Mouse (Mus musculus) liver, embryonic 15.5 days (tissue): ENCODE measurements around the gene Nkap. TPM values are rescaled to one million over a fixed set of nuclear protein-coding genes. Genes with fewer than 3 reads are reported as not detected.
"Not testable (repeated sequence)": the region's sequence is repeated elsewhere in the genome, so short reads cannot be mapped to it uniquely, and the experiment has no call there.

ENCODE experiments used
- ATAC-seq: fragments of 200-750 bp; cut with Nextera tagmentation; 2 replicates; pipeline ENCODE4 v1.8.0; 2017; ENCODE audit warnings: moderate number of reproducible peaks, mild to moderate bottlenecking, moderate library complexity; ENCODE audit not compliant: insufficient read depth
- H3K27ac ChIP-seq: fragments of 300-500 bp; sonication (generic); replicated peaks from 2 replicates; pipeline ENCODE4 v1.5.1; 2015; ENCODE audit warnings: mild to moderate bottlenecking, inconsistent platforms
- H3K27me3 ChIP-seq: fragments of 300-500 bp; sonication (generic); 2 replicates; pipeline ENCODE4 v1.6.1; 2015; ENCODE audit warnings: mild to moderate bottlenecking, inconsistent platforms
- H3K36me3 ChIP-seq: fragments of 300-500 bp; sonication (generic); replicated peaks from 2 replicates; pipeline ENCODE4 v1.6.1; 2015; ENCODE audit warnings: moderate library complexity, mild to moderate bottlenecking, inconsistent platforms
- H3K4me1 ChIP-seq: fragments of 300-500 bp; sonication (generic); replicated peaks from 2 replicates; pipeline ENCODE4 v1.6.1; 2015; ENCODE audit warnings: inconsistent platforms
- H3K4me2 ChIP-seq: fragments of 300-500 bp; sonication (generic); 2 replicates; pipeline ENCODE4 v1.6.1; 2015; ENCODE audit warnings: moderate library complexity, mild to moderate bottlenecking, inconsistent platforms
- H3K4me3 ChIP-seq: fragments of 300-500 bp; sonication (generic); replicated peaks from 2 replicates; pipeline ENCODE4 v1.5.1; 2015; ENCODE audit warnings: mild to moderate bottlenecking, inconsistent platforms
- H3K9ac ChIP-seq: fragments of 300-500 bp; sonication (generic); 2 replicates; pipeline ENCODE4 v1.6.1; 2015; ENCODE audit warnings: moderate library complexity, mild to moderate bottlenecking, inconsistent platforms
- H3K9me3 ChIP-seq: fragments of 300-500 bp; sonication (generic); replicated peaks from 2 replicates; pipeline ENCODE4 v1.6.1; 2016; ENCODE audit warnings: inconsistent platforms
- WGBS: fragments of 180-500 bp; shearing (Covaris S2); methylation state at CpG from one replicate; pipeline ENCODE4 v1.1.7; 2015; ENCODE audit warnings: mixed read lengths; ENCODE audit not compliant: insufficient replicate concordance; 5-methylcytosine and 5-hydroxymethylcytosine counted together
- polyA plus RNA-seq: library from polyadenylated mRNA; unstranded; fragments of >200 nt; fragmentation: Nextera tagmentation; extraction: Ambion mirVana; gene quantifications from 2 replicates; pipeline ENCODE4 v1.2.1, GENCODE M21; 2015

Gene Nkap
- polyA plus RNA-seq, 1 experiment from 2014 or later, result 5.1 TPM

- H3K4me3 ChIP-seq, result no peak overlapping the region
- WGBS, result 53% methylated on average over 4 of the region's 4 CpGs
- peaks cover 7% of the 10 kb centered on the region; the same call in 1 of the 2 replicates for H3K36me3 ChIP-seq
- no peak for ATAC-seq
- no peak overlapping the region for H3K27ac ChIP-seq
- H3K9me3 ChIP-seq, result no peaks in the 10 kb centered on the region
- no peak overlapping the region for H3K4me2 ChIP-seq
- no peak overlapping the region for H3K9ac ChIP-seq
- no peaks in the 10 kb centered on the region for H3K4me1 ChIP-seq
- no peaks in the 10 kb centered on the region for H3K27me3 ChIP-seq
Measured at GRCm38 (mm10) chrX:37157839-37158238, 31.2 kb downstream of the Nkap start.

DNA sequence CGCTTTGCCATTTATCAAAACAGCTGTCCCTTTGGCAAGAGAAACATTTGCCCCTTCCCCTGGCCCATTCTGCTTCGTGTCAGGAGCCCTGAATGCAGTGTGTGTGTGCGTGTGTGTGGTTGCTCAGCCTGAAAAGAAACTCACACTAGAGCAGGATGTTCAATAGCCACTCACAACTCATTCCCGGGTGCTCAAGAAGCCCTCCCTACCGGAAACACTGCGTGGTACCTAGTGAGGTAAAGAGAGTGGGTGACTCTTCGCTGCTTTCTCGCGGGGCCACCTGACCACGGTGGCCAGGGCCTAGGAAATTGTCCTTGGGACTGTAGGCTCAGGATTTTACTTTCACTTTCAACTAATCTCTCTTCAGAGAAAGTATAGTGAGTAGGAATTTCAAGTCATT is 34.6 kb downstream of the Nkap start:
- no peaks in the 10 kb centered on the region for H3K27me3 ChIP-seq
- no peak overlapping the region for H3K4me2 ChIP-seq
- 63% methylated on average over 10 of the region's 10 CpGs for WGBS
- no peak overlapping the region for H3K27ac ChIP-seq
- ATAC-seq, result no peak
- no peaks in the 10 kb centered on the region for H3K4me1 ChIP-seq
- no peaks in the 10 kb centered on the region for H3K9me3 ChIP-seq
- H3K36me3 ChIP-seq, result no peaks in the 10 kb centered on the region
- no peak overlapping the region for H3K9ac ChIP-seq
- H3K4me3 ChIP-seq, result no peak overlapping the region

DNA sequence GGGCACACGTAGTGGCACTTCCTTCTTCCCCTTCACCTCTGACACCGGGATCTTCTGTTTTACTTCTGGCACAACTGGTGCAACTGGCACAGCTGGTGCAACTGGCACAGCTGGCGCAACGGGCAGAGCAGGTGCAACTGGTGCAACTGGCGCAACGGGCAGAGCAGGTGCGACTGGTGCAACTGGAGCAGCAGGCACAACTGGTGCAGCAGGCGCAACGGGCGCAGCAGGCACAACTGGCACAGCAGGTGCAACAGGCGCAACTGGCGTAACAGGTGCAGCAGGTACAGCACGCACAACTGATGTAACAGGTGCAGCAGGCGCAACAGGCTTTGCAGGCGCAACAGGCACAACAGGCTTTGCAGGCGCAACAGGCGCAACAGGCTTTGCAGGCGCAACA is 36.5 kb downstream of the Nkap start:
- H3K9me3 ChIP-seq, result no peaks in the 10 kb centered on the region
- no peak overlapping the region for H3K27ac ChIP-seq
- 78% methylated on average over 18 of the region's 18 CpGs for WGBS
- no peak overlapping the region for H3K4me2 ChIP-seq
- no peak overlapping the region for H3K4me3 ChIP-seq
- no peak overlapping the region for H3K9ac ChIP-seq
- no peaks in the 10 kb centered on the region for H3K27me3 ChIP-seq
- no peak for ATAC-seq
- no peaks in the 10 kb centered on the region for H3K4me1 ChIP-seq
- H3K36me3 ChIP-seq, result no peaks in the 10 kb centered on the region

DNA sequence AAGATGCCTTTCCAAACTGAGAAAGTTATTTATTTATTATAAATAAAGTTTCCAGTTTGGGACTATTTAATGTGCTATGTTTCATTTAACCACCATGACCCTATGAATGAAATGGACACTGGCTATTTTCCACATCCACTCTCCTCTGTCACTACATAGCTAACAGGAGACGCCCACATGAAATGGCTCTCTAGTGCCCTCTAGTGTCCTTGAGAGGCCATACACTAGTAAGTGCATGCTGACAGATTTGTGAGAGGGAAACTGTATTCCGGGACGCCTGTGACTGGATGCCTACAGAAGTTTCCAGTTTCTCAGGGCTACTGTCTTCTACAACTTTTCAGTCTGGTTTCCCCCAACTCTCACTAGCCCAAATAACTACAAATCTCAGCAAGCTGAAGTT is 40.5 kb downstream of the Nkap start:
- H3K4me2 ChIP-seq, result no peak overlapping the region
- ATAC-seq, result no peak
- no peaks in the 10 kb centered on the region for H3K4me1 ChIP-seq
- H3K9ac ChIP-seq, result no peak overlapping the region
- 30% methylated on average over 3 of the region's 3 CpGs for WGBS
- no peaks in the 10 kb centered on the region for H3K27me3 ChIP-seq
- H3K27ac ChIP-seq, result no peak overlapping the region
- no peak overlapping the region for H3K4me3 ChIP-seq
- H3K36me3 ChIP-seq, result no peaks in the 10 kb centered on the region
- no peaks in the 10 kb centered on the region for H3K9me3 ChIP-seq

DNA sequence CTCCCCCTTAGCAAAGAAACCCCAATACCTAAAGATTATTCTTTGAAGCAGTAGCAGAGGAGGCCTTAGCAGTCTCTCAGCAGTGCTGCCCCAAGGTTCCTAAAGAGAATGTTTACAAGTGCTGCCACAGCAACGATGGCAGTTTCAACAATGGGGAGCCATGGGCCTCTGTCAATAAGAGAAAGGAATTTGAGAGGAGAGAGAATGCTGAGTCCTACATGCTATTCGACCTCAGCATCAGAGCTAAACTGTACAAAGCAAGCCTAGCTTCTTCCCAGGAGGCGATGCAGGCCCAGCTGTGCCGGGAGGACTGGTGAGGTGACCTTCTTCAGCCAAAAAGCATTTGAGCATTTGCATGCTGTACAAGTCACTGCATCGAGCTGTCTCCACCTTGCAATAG is 42.1 kb downstream of the Nkap start, which contains the start of gene Akap14:
Akap14 (minus strand) TSS at position 101 of the 400 bp plus-strand sequence.
- no peak within 1 kb of the TSS for H3K4me3 ChIP-seq
- H3K36me3 ChIP-seq, result no peaks in the 10 kb centered on the region
- 33% methylated on average over 5 of the region's 5 CpGs for WGBS
- H3K4me2 ChIP-seq, result no peak within 1 kb of the TSS
- no peak within 1 kb of the TSS for H3K9ac ChIP-seq
- H3K9me3 ChIP-seq, result no peaks in the 10 kb centered on the region
- no peaks in the 10 kb centered on the region for H3K27me3 ChIP-seq
- no peak within 1 kb of the TSS for H3K27ac ChIP-seq
- H3K4me1 ChIP-seq, result no peaks in the 10 kb centered on the region
- ATAC-seq, result no peak

DNA sequence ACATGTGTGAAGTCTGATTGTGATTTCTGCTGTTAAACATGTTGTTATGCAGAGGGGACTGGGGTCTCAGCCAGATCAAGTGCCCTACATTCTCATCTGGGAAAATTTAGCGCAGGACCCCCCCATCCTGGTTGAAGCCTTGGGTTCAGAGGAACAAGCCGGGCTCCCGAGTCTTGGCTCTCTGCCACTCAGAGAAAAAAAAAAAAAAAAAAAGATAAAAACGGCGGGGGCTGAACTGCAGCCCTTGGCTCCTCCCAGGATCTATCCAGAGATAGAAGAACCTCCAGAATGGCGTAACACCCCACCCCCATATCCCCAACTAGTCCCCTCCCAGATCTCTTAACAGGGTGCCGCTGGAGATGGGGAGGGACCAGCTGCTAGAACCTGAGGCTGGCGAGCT is 57.8 kb downstream of the Nkap start:
- not testable (repeated sequence) for H3K4me1 ChIP-seq, ATAC-seq, H3K4me2 ChIP-seq, H3K4me3 ChIP-seq, H3K9me3 ChIP-seq, H3K36me3 ChIP-seq, H3K27me3 ChIP-seq, H3K9ac ChIP-seq, H3K27ac ChIP-seq
- 44% methylated on average over 8 of the region's 8 CpGs for WGBS

DNA sequence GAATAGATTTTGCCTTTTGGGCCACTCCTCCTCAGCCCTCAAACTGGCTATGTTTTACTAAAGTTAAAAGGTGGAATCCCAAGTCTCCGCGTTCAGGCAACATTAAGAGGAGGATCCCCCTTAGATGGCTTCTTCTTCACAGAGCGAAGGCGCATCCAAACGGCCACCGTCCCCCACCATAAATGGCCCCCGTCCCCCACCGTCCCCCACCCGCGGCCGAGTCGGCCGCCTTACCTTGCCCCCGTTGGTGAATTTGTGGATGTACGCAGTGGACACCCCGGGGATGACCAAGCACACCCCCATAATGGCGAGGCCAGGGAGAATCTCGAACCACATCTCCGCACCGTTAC is 64.1 kb downstream of the Nkap start:
- peak overlapping the region; percentile 77 for H3K4me2 ChIP-seq
- WGBS, result 18% methylated on average over 20 of the region's 20 CpGs
- no peak overlapping the region for H3K27ac ChIP-seq
- H3K9ac ChIP-seq, result peak overlapping the region; percentile 53; the same call in 1 of the 2 replicates
- H3K27me3 ChIP-seq, result no peaks in the 10 kb centered on the region
- H3K4me1 ChIP-seq, result peaks cover 9% of the 10 kb centered on the region
- no peaks in the 10 kb centered on the region for H3K9me3 ChIP-seq
- H3K36me3 ChIP-seq, result no peaks in the 10 kb centered on the region
- peak; percentile 27; the same call in 1 of the 2 replicates for ATAC-seq
- H3K4me3 ChIP-seq, result peak overlapping the region; percentile 67

DNA sequence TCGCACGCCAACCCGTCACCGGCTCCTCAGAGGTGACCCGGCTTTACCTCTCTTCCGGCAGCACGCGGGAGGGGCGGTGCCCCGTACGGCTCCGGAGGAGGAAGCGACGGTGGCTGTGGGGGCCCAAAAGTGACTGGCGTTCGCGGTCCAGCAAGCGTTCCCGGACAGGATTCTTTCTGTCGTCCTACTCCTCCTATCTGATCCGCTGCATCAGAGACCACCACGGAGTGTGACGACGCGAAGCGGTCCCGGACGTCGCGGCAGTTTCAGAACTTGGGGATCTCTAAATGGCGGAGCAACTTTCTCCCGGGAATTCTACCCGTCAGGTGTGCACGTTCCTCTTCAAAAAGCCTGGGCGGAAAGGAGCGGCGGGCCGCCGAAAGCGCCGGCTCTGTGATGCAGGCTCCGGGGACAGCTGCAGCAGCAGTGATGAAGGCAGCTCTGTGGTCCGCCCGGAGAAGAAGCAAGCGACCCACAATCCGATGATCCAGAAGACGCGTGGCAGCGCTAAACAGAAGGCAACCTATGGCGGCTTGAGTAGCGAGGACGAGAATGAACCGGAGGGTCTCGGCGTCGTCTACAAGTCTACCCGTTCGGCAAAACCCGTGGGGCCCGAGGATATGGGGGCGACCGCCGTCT is 64.6 kb downstream of the Nkap start, which contains the start of the genes Ndufa1 and Rnf113a1:
Ndufa1 (minus strand) TSS at position 59 of the 639 bp plus-strand sequence.
Rnf113a1 (plus strand) TSS at position 141 of the 639 bp plus-strand sequence.
- peak within 1 kb of the TSS; percentile 53 for H3K9ac ChIP-seq
- H3K27me3 ChIP-seq, result no peaks in the 10 kb centered on the region
- no peaks in the 10 kb centered on the region for H3K36me3 ChIP-seq
- 23% methylated on average over 62 of the region's 63 CpGs for WGBS
- H3K4me2 ChIP-seq, result peak within 1 kb of the TSS; percentile 77
- peaks cover 9% of the 10 kb centered on the region for H3K4me1 ChIP-seq
- peak within 1 kb of the TSS; percentile 67 for H3K4me3 ChIP-seq
- no peak within 1 kb of the TSS for H3K27ac ChIP-seq
- ATAC-seq, result peak; percentile 93
- H3K9me3 ChIP-seq, result no peaks in the 10 kb centered on the region

DNA sequence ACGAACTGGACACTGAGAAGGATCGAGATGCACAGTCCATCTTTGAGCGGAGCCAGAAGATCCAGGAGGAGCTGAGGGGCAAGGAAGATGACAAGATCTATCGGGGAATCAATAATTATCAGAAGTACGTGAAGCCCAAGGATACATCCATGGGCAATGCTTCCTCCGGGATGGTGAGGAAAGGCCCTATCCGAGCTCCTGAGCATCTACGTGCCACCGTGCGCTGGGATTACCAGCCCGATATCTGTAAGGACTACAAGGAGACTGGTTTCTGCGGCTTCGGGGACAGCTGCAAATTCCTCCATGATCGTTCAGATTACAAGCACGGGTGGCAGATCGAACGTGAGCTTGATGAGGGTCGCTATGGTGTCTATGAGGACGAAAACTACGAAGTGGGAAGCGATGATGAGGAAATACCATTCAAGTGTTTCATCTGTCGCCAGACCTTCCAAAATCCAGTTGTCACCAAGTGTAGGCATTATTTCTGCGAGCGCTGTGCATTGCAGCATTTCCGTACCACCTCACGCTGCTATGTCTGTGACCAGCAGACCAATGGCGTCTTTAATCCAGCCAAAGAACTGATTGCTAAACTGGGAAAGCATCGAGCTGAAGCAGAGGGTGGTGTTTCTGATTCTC is 65.3 kb downstream of the Nkap start:
- no peaks in the 10 kb centered on the region for H3K36me3 ChIP-seq
- WGBS, result 23% methylated on average over 28 of the region's 28 CpGs
- ATAC-seq, result 0 out of 2 replicates have a peak, but pooled peaks have one; percentile 16
- peak overlapping the region; percentile 67 for H3K4me3 ChIP-seq
- H3K9me3 ChIP-seq, result no peaks in the 10 kb centered on the region
- H3K9ac ChIP-seq, result peak overlapping the region; percentile 53
- peaks cover 9% of the 10 kb centered on the region for H3K4me1 ChIP-seq
- H3K27ac ChIP-seq, result no peak overlapping the region
- H3K27me3 ChIP-seq, result no peaks in the 10 kb centered on the region
- H3K4me2 ChIP-seq, result peak overlapping the region; percentile 77

DNA sequence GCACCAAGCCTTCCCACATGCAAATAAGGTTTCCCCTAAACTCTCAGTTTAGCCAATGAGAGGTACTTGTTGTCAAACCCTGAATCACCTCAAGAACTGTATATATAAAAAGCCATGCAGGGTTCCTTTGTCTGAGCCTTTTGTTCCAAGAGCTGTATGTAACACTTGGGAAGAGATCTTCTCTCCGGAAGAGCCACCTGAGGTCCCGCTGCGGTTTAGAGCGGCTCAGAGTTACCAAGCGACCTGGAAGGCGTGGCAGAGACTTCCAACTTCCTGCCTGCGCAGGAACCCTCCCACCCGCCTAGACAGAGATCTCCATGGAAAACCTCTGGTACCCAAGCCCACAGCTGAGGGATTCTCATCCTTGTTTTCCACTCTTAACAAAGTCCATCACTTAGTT is 72.1 kb downstream of the Nkap start:
- WGBS, result 51% methylated on average over 8 of the region's 8 CpGs
- H3K4me1 ChIP-seq, result no peaks in the 10 kb centered on the region
- no peaks in the 10 kb centered on the region for H3K36me3 ChIP-seq
- no peak overlapping the region for H3K4me3 ChIP-seq
- no peak overlapping the region for H3K27ac ChIP-seq
- H3K4me2 ChIP-seq, result no peak overlapping the region
- H3K9ac ChIP-seq, result no peak overlapping the region
- no peaks in the 10 kb centered on the region for H3K9me3 ChIP-seq
- ATAC-seq, result no peak
- H3K27me3 ChIP-seq, result no peaks in the 10 kb centered on the region
